Comparison of ENCODE assay signal across 10 mouse cellular contexts in the genomic region with DNA sequence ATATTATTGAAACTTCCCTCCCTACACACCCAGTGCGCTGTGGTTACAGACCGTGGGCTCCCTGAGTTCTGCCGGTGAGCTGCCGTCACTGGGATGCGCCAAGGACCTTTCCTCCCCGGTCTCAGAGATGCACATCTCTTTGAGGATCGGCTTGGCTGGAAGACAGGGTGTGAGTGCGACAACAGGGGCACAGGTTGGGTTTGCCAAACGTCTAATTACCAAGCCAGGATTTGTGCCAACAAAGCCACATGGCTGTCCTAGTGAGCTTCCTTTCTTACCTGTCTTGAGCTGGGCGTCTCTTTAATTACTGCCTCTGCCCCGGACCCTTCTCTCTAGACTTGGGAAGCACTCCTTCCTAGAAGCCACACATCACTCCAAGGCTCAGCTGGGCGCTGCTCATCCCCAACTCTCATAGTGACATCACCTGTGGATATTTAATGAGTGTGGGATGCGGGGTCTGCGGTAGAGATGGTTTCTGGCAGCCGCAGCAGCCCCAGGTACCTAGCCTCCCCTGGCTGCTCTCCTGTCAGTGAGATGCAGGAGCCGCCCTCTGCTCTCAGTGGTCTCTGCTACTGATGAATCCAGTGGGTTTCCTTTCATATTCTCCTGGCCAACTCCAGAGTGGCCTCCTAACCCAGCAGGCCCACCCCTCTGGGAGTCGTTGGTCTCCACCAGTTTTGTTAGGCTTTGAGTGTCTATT. TPM values are rescaled to one million over a fixed set of nuclear protein-coding genes. Genes with fewer than 3 reads are reported as not detected.
DNase-seq lines count a peak whose midpoint lies in the region; ATAC-seq lines count a peak whose summit lies in the region.
"Had no signal": no experiment of that assay in that cellular context is flagged by ENCODE, and none has a peak within 500 bp of the region (broad histone marks: within the 10 kb centered on the region; RNA-seq: fewer than 3 reads in every experiment).

No protein-coding gene starts in this region.

- H3K27ac ChIP-seq in heart, embryonic 12.5 days (ENCODE audit: poor library complexity, severe bottlenecking): no peak overlapping the region
- H3K27ac ChIP-seq in hindbrain, embryonic 15.5 days (replicated peaks): no peak overlapping the region
- no peak overlapping the region for H3K27ac ChIP-seq in neural tube, embryonic 13.5 days (replicated peaks)
- H3K27ac ChIP-seq: liver, embryonic 14.5 days had no signal

- DNase-seq in heart, adult 11 months: peak; percentile 90
- peak; percentile 23 to 50 for DNase-seq in cerebellum, postnatal 36 days
- DNase-seq in left cerebral cortex, adult 18-20 months (ENCODE audit: low spot score in 2 of 2): no peak
- DNase-seq: lung, postnatal 4 days; right cerebral cortex, postnatal 4 days had no signal

- no peak overlapping the region for H3K9ac ChIP-seq in heart, embryonic 12.5 days
- no peak overlapping the region for H3K9ac ChIP-seq in hindbrain, embryonic 15.5 days
- H3K9ac ChIP-seq in neural tube, embryonic 13.5 days: peak overlapping the region; percentile 47; the same call in 1 of the 2 replicates
- H3K9ac ChIP-seq: liver, embryonic 14.5 days had no signal

- no peaks in the 10 kb centered on the region for H3K9me3 ChIP-seq in heart, embryonic 12.5 days (replicated peaks)
- H3K9me3 ChIP-seq in hindbrain, embryonic 15.5 days: no peaks in the 10 kb centered on the region
- no peaks in the 10 kb centered on the region for H3K9me3 ChIP-seq in neural tube, embryonic 13.5 days

- ATAC-seq in heart, embryonic 12.5 days (ENCODE audit: insufficient number of reproducible peaks, low FRiP score): no peak
- no peak for ATAC-seq in hindbrain, embryonic 15.5 days (ENCODE audit: low FRiP score, low read depth)
- ATAC-seq in neural tube, embryonic 13.5 days (ENCODE audit: low read depth): no peak
- no peak for ATAC-seq in CD4-positive, CD25-positive, alpha-beta regulatory T cell, adult 4 months

- H3K27me3 ChIP-seq in heart, embryonic 12.5 days (replicated peaks): no peaks in the 10 kb centered on the region
- H3K27me3 ChIP-seq in hindbrain, embryonic 15.5 days: peaks cover 4% of the 10 kb centered on the region; the same call in 1 of the 2 replicates
- H3K27me3 ChIP-seq in neural tube, embryonic 13.5 days: no peaks in the 10 kb centered on the region; the same call in 1 of the 2 replicates

- peaks cover 14% of the 10 kb centered on the region; the same call in 1 of the 2 replicates for H3K4me1 ChIP-seq in heart, embryonic 12.5 days (replicated peaks)
- 0 out of 2 replicates have a peak, but pooled peaks cover 4% of the 10 kb centered on the region for H3K4me1 ChIP-seq in hindbrain, embryonic 15.5 days (replicated peaks)
- peaks cover 9% of the 10 kb centered on the region; the same call in 1 of the 2 replicates for H3K4me1 ChIP-seq in neural tube, embryonic 13.5 days (replicated peaks)

- no peak overlapping the region for H3K4me3 ChIP-seq in heart, embryonic 12.5 days
- H3K4me3 ChIP-seq in hindbrain, embryonic 15.5 days: peak overlapping the region; percentile 16
- peak overlapping the region; percentile 13; the same call in 1 of the 2 replicates for H3K4me3 ChIP-seq in neural tube, embryonic 13.5 days

- H3K4me2 ChIP-seq in heart, embryonic 12.5 days: no peak overlapping the region
- peak overlapping the region; percentile 49 for H3K4me2 ChIP-seq in hindbrain, embryonic 15.5 days
- peak overlapping the region; percentile 47 for H3K4me2 ChIP-seq in neural tube, embryonic 13.5 days

- peaks cover 71% of the 10 kb centered on the region for H3K36me3 ChIP-seq in heart, embryonic 12.5 days
- no peaks in the 10 kb centered on the region for H3K36me3 ChIP-seq in hindbrain, embryonic 15.5 days
- H3K36me3 ChIP-seq in neural tube, embryonic 13.5 days: no peaks in the 10 kb centered on the region

- WGBS in heart, embryonic 12.5 days: 82% methylated on average over 17 of the region's 17 CpGs
- WGBS in hindbrain, embryonic 15.5 days: 53% methylated on average over 17 of the region's 17 CpGs
- WGBS in neural tube, embryonic 13.5 days: 63% methylated on average over 17 of the region's 17 CpGs

RNA-seq across cellular contexts. Expression of a gene that starts 18.3 kb away (rescaled TPM):
- polyA plus RNA-seq in heart, embryonic 12.5 days (2016; fragmentation: Nextera tagmentation; extraction: Ambion mirVana): 3.3 and 3.8 TPM in 2 replicates
- 0.55 and 0.61 TPM in 2 replicates for polyA plus RNA-seq in hindbrain, embryonic 15.5 days (2015; fragmentation: Nextera tagmentation; extraction: Ambion mirVana)
- 0.54 and 0.62 TPM in 2 replicates for polyA plus RNA-seq in neural tube, embryonic 13.5 days (2015; fragmentation: Nextera tagmentation; extraction: Ambion mirVana)
- 10 to 100 TPM; 42.4 to 87.8 TPM for total RNA-seq in left cerebral cortex, adult 18-20 months (2021)
- polyA plus RNA-seq in CD4-positive, CD25-positive, alpha-beta regulatory T cell, adult 4 months (2017; shearing (Covaris generic)): 1 to 10 TPM; 1.5 to 1.9 TPM

Comparison
In these comparisons a context has a peak if more than half of its experiments do, and no peak if none do; other contexts are left out.
1. DNase-seq: peak in heart, adult 11 months (single experiment) and cerebellum, postnatal 36 days (2 of 2); none in left cerebral cortex, adult 18-20 months (0 of 2).